Mouse (Mus musculus) Patski (cell line): ENCODE data around the gene Sdk1. TPM values are rescaled to one million over a fixed set of nuclear protein-coding genes. Genes with fewer than 3 reads are reported as not detected.
"Not testable (repeated sequence)": the region's sequence is repeated elsewhere in the genome, so short reads cannot be mapped to it uniquely, and the experiment has no call there.

Source experiments
- ATAC-seq: fragments of 100-300 bp; one replicate; pipeline ENCODE4 v1.8.0; 2021
- CTCF ChIA-PET: fragments of 350-600 bp; sonication (Branson Sonifier 250); formaldehyde crosslinking; loops from one replicate; lab custom pipeline; 2022; ENCODE audit warnings: inconsistent platforms; lab: Charles Lee
- POLR2A ChIA-PET: fragments of 350-600 bp; sonication (Branson Sonifier 250); formaldehyde crosslinking; loops from one replicate; lab custom pipeline; 2022; ENCODE audit warnings: antibody characterized with exemption, inconsistent platforms; lab: Charles Lee
- DNase-seq: peaks from one replicate; pipeline ENCODE4 v3.0.0-alpha.2; 2011; ENCODE audit warnings: low read depth, low spot score
- H3K27me3 ChIP-seq: fragments of 371-371 bp; one replicate; pipeline ENCODE4 v1.5.1; 2021
- CTCF ChIP-seq: fragments of 100-300 bp; IDR thresholded peaks from one replicate; pipeline ENCODE4 v1.5.1; 2021
- in situ Hi-C: fragments of 300-500 bp; cut with MboI; formaldehyde crosslinking; loops from 3 replicates; pipeline ENCODE4 v1.11.1; 2018; ENCODE audit warnings: low pct_unique_long_range_greater_than_20kb, mixed read lengths
- polyA plus RNA-seq: library from polyadenylated mRNA; unstranded; gene quantifications from one replicate; pipeline ENCODE4 v1.2.3, GENCODE M21; 2021

Sdk1 gene
- polyA plus RNA-seq, 1 experiment from 2014 or later = 35.4 TPM

- H3K27me3 ChIP-seq = no peaks in the 10 kb centered on the region
- CTCF ChIA-PET = interaction anchor here (1.5 kb wide), 1 partner anchor 8 kb away, joined by 4 read pairs; no protein-coding TSS in a partner anchor
- ATAC-seq = no peak
- in situ Hi-C loops = no loop called here
- TF ChIP-seq CTCF = no peak
- POLR2A ChIA-PET = interaction anchor here (1.2 kb wide), 1 partner anchor 22 kb away, joined by 3 read pairs; no protein-coding TSS in a partner anchor
- no peak for DNase-seq
These were observed 350.0 kb downstream of the Sdk1 start for GRCm38 (mm10) chr5:141591246-141591645.

DNA sequence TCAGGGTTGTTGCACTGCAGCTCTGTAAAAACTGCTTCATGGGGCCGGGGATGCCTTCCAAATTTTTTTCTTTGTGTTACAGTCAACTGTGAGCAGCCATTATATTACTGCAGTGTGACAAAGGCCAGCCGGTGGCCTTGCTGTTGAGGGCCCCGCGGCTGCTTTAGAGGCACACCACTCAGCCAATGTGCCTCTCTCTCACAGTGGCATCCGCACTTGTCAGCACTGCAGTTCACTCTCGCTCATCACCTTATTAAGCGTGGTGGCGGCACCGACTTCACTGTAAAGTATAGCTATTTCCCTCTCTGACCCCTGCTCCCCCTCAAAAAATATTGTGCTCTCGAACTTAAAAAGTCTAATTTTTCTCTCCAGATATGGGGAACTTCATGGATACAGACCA lies 371.4 kb downstream of the Sdk1 start:
- ATAC-seq (no peak), DNase-seq (no peak)
- POLR2A ChIA-PET = interaction anchor here (1.8 kb wide), 1 partner anchor 21 kb away, joined by 3 read pairs; no protein-coding TSS in a partner anchor
- in situ Hi-C loops = no loop called here
- CTCF ChIA-PET = no interaction called here
- no peaks in the 10 kb centered on the region for H3K27me3 ChIP-seq
- TF ChIP-seq CTCF = no peak

- DNase-seq (no peak), ATAC-seq (no peak)
- no peaks in the 10 kb centered on the region for H3K27me3 ChIP-seq
- ChIA-PET POLR2A (interaction anchor here (0.6 kb wide), 1 partner anchor 296 kb away, joined by 6 read pairs; no protein-coding TSS in a partner anchor), CTCF (interaction anchor here (1.3 kb wide), 1 partner anchor 11 kb away, joined by 5 read pairs; no protein-coding TSS in a partner anchor)
- in situ Hi-C loops = no loop called here
- no peak for TF ChIP-seq CTCF
These were observed 374.5 kb downstream of the Sdk1 start for GRCm38 (mm10) chr5:141615763-141616162.

GRCm38 (mm10) chr5:141617660-141618059 lies 376.4 kb downstream of the Sdk1 start:
- TF ChIP-seq CTCF = no peak
- ChIA-PET CTCF (no interaction called here), POLR2A (no interaction called here)
- no peaks in the 10 kb centered on the region for H3K27me3 ChIP-seq
- in situ Hi-C loops = no loop called here
- DNase-seq = no peak
- ATAC-seq = no peak

GRCm38 (mm10) chr5:141625401-141625800 lies 384.1 kb downstream of the Sdk1 start:
- no peak for TF ChIP-seq CTCF
- no peaks in the 10 kb centered on the region for H3K27me3 ChIP-seq
- CTCF ChIA-PET = interaction anchor here (1.3 to 2.2 kb wide), 3 partner anchors 10 to 24 kb away, joined by 3 to 5 read pairs (median 4); no protein-coding TSS in a partner anchor
- in situ Hi-C loops = no loop called here
- no peak for DNase-seq
- no peak for ATAC-seq
- POLR2A ChIA-PET = no interaction called here

- DNase-seq (no peak), ATAC-seq (no peak)
- no peaks in the 10 kb centered on the region for H3K27me3 ChIP-seq
- in situ Hi-C loops = no loop called here
- TF ChIP-seq CTCF = no peak
- POLR2A ChIA-PET = no interaction called here
- CTCF ChIA-PET = interaction anchor here (0.7 kb wide), 1 partner anchor 11 kb away, joined by 3 read pairs; no protein-coding TSS in a partner anchor
These were observed 390.4 kb downstream of the Sdk1 start for GRCm38 (mm10) chr5:141631641-141632040.

GRCm38 (mm10) chr5:141633271-141633670 lies 392.0 kb downstream of the Sdk1 start:
- in situ Hi-C loops = no loop called here
- ChIA-PET POLR2A (no interaction called here), CTCF (no interaction called here)
- no peaks in the 10 kb centered on the region for H3K27me3 ChIP-seq
- TF ChIP-seq CTCF = no peak
- DNase-seq (no peak), ATAC-seq (no peak)

GRCm38 (mm10) chr5:141636406-141636805 lies 395.1 kb downstream of the Sdk1 start:
- H3K27me3 ChIP-seq = no peaks in the 10 kb centered on the region
- no peak for ATAC-seq
- no peak for TF ChIP-seq CTCF
- POLR2A ChIA-PET = no interaction called here
- in situ Hi-C loops = no loop called here
- no peak for DNase-seq
- CTCF ChIA-PET = no interaction called here

DNA sequence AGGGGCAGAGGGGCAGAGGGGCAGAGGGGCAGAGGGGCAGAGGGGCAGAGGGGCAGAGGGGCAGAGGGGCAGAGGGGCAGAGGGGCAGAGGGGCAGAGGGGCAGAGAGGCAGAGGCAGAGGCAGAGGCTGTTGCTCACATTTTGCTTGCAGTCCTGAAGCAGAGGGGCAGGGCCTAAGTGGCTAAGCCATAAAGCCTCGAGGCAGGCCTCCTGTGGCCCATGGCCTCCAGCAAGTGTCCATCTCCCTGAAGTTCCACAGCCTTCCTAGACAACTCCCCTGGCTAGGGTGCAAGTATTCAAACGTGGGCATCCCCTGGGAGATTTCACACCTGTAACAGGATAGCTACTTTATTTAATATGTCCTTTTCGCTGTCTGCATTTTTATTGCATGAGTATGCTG lies 395.8 kb downstream of the Sdk1 start:
- CTCF ChIA-PET = interaction anchor here (1.3 kb wide), 1 partner anchor 78 kb away, joined by 4 read pairs; no protein-coding TSS in a partner anchor
- in situ Hi-C loops, H3K27me3 ChIP-seq, ATAC-seq, DNase-seq: not testable (repeated sequence)
- POLR2A ChIA-PET = interaction anchor here (0.6 kb wide), 1 partner anchor 18 kb away, joined by 3 read pairs; no protein-coding TSS in a partner anchor

DNA sequence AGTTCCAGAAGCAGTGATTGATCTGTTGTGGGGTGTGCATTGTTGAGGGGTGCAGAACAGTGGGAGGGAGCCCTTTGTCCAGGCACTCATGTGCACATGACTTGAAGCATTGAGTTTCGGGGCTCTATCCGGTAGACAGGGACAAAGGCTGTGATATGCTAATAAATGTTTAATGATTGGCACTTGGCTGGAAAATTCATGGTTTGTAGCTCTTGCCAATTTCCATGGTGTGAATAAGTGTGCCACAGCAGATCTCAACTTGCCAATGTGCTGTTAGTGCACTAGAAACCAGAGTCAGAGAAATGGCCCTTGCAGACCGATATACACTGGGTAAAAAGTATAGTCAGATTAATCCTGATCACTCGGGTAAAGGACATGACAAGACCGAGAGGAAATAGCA lies 404.4 kb downstream of the Sdk1 start:
- in situ Hi-C loops = no loop called here
- POLR2A ChIA-PET = interaction anchor here (0.6 kb wide), 1 partner anchor 254 kb away, joined by 3 read pairs; no protein-coding TSS in a partner anchor
- no peaks in the 10 kb centered on the region for H3K27me3 ChIP-seq
- ATAC-seq = no peak
- DNase-seq = no peak
- CTCF ChIA-PET = interaction anchor here (1.2 to 1.6 kb wide), 2 partner anchors 8 to 11 kb away, joined by 3 to 4 read pairs; no protein-coding TSS in a partner anchor
- no peak for TF ChIP-seq CTCF

GRCm38 (mm10) chr5:141646621-141647020 lies 405.3 kb downstream of the Sdk1 start:
- POLR2A ChIA-PET = interaction anchor here (1.2 kb wide), 1 partner anchor 8 kb away, joined by 3 read pairs; no protein-coding TSS in a partner anchor

More at GRCm38 (mm10) chr5:141646621-141647020, 405.3 kb downstream of the Sdk1 start:
- in situ Hi-C loops = no loop called here
- CTCF ChIA-PET = no interaction called here
- no peak for TF ChIP-seq CTCF
- no peaks in the 10 kb centered on the region for H3K27me3 ChIP-seq
- peak; percentile 83 for ATAC-seq
- peak; percentile 51 for DNase-seq
